Mouse (Mus musculus): ENCODE measurements around the gene Tbc1d22a.

The Tbc1d22a gene

GRCm38 (mm10) chr15:86535356-86535755 lies 321.1 kb downstream of the Tbc1d22a start:
- no peak for DNase-seq

GRCm38 (mm10) chr15:86542371-86542770 lies 328.1 kb downstream of the Tbc1d22a start:
- no peak for DNase-seq

- DNase-seq: no peak
Measured at GRCm38 (mm10) chr15:86544122-86544795, 330.0 kb downstream of the Tbc1d22a start.

Measured in lung, adult 18-20 months (tissue).